Mouse (Mus musculus): ENCODE results near the gene Dtnbp1. TPM values are rescaled to one million over a fixed set of nuclear protein-coding genes. Genes with fewer than 3 reads are reported as not detected.

Dtnbp1 gene
- total RNA-seq, 1 experiment from 2014 or later = 26.4 TPM

DNA sequence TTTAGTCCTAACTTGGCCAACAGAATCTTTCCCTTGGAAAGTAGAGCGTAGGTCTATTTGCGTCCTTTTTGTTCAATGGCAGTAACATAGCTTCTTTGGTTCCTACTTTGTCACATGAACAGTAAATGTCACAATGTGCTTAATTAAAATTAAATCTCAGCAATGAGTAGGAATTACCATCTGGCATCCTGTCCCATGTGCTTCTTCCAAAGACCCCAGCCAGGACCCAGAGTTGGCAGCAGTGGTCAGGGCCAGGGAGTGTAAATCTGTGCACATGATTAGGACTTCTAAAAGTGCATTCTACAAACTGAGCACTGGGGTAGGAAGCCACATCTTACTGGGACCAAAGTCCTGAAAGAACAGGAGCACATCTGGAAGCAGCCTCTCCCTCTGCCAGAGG, 83.7 kb downstream of the Dtnbp1 start:
- ATAC-seq (ENCODE audit: extremely low read depth, insufficient number of reproducible peaks, low FRiP score, poor library complexity, severe bottlenecking) = no peak

DNA sequence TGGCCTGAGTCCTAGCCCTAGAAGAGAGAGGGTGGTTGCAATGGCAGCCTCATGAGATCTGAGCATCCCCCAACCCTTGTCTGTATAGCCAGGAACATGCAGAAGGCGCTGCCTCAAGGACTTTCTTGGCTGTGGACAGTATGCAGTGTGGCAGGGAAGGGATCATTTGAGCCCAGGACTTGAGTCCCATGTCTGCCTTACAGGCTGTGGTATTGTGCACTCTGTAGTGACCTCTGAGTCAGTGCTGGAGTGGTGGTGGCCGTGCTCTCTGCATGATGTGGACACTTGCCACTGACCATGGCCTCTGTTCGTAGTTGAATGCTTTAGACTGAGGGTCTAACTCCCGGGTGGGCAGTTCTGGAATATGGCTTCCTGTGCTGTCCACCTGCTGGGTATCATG, 84.7 kb downstream of the Dtnbp1 start:
- no peak for ATAC-seq (ENCODE audit: extremely low read depth, insufficient number of reproducible peaks, low FRiP score, poor library complexity, severe bottlenecking)

DNA sequence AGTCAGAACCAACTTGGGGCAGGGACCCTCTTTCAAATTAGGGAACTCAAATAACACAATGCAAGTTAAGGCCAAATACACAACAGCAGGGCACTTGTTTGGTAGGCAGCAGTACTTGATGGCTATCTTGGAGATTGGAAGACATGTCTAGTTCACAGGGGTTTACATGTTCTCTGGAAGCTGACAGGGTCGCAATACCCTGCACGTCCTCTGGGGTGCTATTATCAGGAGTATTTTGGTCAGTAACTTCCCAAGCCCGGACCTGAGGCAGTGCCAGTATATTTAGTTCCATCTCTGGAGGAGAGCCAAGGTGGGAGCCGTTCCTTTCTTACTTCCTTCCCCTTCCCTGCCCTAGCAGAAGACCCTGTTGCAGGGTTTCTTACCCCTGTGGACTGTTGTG, 86.0 kb downstream of the Dtnbp1 start:
- 0 out of 2 replicates have a peak, but pooled peaks have one; percentile 28 for ATAC-seq (ENCODE audit: extremely low read depth, insufficient number of reproducible peaks, low FRiP score, poor library complexity, severe bottlenecking)

DNA sequence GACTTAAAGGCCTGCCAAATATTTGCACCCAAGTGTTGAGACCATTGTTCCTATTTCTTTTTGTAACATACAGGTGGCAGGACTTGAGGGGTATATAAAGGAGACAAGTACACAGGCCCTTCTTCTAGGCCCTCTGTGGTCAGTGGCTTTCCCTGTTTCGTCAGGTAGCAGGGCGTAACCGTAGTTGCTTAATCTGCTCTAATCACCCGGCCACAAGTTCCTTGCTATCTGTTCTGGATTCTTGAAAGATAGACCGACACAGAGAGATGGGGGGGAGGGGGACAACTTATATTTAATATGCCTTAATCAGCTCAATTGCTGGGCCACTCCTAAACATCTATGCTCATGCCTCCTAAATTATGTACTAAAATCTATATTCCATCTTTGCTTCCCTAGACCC, 86.6 kb downstream of the Dtnbp1 start:
- no peak for ATAC-seq (ENCODE audit: extremely low read depth, insufficient number of reproducible peaks, low FRiP score, poor library complexity, severe bottlenecking)

DNA sequence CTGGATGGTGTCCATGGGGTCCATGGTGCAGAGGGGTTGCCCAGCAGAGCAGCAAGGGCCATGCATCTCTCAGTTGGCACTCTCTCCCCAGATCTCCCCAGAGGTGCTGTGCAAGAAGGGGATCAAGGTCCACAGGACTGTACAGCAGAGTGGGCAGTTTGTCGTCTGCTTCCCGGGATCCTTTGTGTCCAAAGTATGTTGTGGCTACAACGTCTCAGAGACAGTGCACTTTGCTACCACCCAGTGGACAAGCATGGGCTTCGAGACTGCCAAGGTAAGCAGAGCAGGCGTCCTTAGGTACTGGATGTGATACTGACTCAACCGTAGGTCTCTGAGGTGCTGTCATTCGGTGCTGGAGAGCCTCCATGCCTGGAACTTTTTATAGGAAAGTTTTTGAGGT, 88.4 kb downstream of the Dtnbp1 start:
- no peak for ATAC-seq (ENCODE audit: extremely low read depth, insufficient number of reproducible peaks, low FRiP score, poor library complexity, severe bottlenecking)

DNA sequence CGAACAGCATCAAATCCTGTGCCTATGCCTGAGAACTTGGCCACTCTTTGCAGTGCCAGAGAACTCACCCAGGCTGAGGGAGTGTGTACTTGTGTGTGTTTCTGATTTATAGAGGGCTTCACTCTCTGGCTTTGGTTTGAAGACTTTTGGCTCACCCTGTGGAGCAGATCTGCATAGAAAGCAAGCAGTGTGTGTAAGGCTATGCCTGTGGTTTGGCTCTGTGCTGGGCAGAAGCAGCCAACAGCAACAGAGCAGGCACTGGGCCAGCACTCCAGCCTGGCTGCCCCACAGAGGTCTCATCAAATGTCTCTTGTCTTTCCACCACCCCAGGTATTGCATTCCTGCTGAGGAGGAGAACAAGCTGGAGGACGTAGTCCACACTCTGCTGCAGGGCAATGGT, 89.1 kb downstream of the Dtnbp1 start:
- no peak for ATAC-seq (ENCODE audit: extremely low read depth, insufficient number of reproducible peaks, low FRiP score, poor library complexity, severe bottlenecking)

DNA sequence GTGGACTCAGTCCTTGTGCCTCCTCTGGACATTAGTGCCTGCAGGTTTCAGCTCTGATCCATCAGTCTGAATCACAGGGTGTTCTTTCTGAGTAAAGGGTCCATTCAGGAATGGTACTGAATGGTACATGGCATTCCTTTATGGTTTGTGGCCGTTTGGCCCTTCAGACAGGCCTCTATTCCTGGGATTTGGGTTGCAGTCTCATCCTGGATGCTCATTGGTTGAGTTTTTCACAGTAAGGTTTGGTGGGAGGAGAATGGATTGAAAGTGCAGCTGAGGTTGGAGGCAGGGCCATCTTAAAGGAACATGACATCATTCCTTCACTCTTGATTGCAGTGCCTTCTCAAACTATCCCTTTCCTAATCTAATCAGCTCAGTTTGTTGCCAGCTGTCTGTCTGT, 93.2 kb downstream of the Dtnbp1 start:
- no peak for ATAC-seq (ENCODE audit: extremely low read depth, insufficient number of reproducible peaks, low FRiP score, poor library complexity, severe bottlenecking)

DNA sequence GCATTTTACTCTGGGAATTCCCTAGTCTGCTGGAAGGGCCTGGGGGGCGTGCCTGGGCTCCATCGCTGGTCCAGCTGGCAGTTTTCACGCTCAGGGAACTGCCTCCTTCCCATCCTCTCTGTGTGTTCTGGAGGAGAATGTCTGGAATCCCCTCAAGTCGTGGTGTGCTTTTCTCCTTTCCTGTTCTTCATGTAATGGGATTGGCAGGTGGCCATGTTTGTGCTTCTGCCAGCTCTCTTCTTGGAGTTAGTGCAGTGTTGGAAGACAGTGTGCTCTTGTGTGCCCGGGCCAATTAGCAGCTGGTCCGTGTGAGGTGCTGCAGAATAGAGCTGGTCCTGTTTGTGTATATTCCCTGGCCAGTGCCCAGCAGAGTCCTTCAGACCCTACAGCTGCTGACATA, 94.2 kb downstream of the Dtnbp1 start:
- ATAC-seq (ENCODE audit: extremely low read depth, insufficient number of reproducible peaks, low FRiP score, poor library complexity, severe bottlenecking) = no peak

DNA sequence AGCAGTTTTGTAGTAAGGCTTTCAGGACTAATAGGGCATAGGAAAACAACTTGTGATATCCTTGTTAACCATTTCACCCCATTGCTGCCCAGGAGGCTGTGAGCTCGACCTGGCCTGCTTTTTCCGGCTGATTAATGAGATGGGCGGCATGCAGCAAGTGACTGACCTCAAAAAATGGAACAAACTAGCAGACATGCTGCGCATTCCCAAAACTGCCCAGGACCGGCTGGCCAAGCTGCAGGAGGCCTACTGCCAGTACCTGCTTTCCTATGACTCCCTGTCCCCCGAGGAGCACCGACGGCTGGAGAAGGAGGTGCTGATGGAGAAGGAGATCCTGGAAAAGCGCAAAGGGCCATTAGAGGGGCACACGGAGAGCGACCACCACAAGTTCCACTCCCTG, 95.8 kb downstream of the Dtnbp1 start:
- ATAC-seq (ENCODE audit: extremely low read depth, insufficient number of reproducible peaks, low FRiP score, poor library complexity, severe bottlenecking) = no peak

DNA sequence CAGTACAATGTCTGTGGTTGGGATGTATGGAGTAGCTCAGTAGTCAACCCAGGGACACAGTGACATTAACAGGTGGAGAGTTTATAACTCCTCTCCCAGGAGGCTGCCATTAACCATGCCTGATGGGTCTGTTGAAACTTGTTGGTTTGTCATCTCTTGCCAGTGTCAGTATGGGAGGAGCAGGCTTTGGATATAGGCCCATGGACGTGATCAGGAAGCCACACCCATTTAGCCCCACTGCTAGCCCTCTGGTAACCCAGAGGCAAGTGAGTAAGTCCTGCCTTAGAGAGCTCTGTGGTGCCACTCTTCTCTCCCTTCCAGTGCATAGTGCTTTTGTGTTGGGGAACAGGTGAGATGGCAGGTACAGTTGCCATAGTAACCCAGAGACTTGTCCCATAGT, 97.7 kb downstream of the Dtnbp1 start:
- ATAC-seq (ENCODE audit: extremely low read depth, insufficient number of reproducible peaks, low FRiP score, poor library complexity, severe bottlenecking) = no peak

DNA sequence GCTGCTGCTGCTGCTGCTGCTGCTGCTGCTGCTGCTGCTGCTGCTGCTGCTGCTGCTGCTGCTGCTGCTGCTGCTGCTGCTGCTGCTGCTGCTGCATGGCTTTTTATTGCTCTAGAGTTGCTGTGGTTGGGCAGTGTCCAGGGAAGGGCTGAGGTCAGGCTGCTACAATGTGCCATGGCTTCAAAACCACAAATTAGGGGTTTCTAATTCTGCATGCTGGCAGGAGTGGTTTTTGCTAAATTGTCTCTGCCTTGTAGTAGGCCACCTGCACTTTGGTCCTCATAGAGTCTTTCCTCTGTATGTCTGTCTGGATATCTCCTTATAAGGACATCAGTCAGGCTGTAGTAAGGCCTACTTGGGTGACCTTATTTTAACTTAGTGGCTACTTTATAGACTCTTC, 98.5 kb downstream of the Dtnbp1 start:
- ATAC-seq (ENCODE audit: extremely low read depth, insufficient number of reproducible peaks, low FRiP score, poor library complexity, severe bottlenecking) = no peak

DNA sequence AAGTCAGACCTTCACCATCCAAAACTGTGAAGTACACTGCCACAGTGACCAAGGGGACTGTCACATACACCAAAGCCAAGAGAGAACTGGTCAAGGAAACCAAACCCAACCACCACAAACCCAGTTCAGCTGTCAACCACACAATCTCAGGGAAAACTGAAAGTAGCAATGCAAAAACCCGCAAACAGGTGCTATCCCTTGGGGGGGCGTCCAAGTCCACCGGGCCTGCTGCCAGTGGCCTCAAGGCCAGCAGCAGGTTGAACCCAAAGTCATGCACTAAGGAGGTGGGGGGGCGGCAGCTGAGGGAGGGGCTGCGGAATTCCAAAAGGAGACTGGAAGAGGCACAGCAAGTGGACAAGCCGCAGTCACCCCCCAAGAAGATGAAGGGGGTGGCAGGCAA, 99.6 kb downstream of the Dtnbp1 start:
- no peak for ATAC-seq (ENCODE audit: extremely low read depth, insufficient number of reproducible peaks, low FRiP score, poor library complexity, severe bottlenecking)

DNA sequence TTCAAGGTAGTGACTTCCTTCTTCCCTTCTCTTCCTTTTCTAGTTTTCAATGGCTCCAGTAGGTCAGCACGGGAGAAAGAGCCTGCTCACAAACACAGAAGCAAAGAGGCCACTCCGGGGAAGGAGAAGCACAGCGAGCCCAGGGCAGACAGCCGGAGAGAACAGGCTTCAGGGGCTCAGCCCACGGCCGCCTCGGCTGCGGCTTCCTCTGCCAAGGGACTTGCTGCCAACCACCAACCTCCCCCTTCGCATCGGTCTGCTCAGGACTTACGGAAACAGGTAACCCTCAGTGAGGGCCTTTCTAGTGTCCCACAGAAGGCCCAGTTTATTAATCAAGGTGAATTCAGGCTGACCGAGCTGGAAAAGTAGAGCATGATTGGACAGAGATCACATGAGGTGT, 105.7 kb downstream of the Dtnbp1 start:
- no peak for ATAC-seq (ENCODE audit: extremely low read depth, insufficient number of reproducible peaks, low FRiP score, poor library complexity, severe bottlenecking)

DNA sequence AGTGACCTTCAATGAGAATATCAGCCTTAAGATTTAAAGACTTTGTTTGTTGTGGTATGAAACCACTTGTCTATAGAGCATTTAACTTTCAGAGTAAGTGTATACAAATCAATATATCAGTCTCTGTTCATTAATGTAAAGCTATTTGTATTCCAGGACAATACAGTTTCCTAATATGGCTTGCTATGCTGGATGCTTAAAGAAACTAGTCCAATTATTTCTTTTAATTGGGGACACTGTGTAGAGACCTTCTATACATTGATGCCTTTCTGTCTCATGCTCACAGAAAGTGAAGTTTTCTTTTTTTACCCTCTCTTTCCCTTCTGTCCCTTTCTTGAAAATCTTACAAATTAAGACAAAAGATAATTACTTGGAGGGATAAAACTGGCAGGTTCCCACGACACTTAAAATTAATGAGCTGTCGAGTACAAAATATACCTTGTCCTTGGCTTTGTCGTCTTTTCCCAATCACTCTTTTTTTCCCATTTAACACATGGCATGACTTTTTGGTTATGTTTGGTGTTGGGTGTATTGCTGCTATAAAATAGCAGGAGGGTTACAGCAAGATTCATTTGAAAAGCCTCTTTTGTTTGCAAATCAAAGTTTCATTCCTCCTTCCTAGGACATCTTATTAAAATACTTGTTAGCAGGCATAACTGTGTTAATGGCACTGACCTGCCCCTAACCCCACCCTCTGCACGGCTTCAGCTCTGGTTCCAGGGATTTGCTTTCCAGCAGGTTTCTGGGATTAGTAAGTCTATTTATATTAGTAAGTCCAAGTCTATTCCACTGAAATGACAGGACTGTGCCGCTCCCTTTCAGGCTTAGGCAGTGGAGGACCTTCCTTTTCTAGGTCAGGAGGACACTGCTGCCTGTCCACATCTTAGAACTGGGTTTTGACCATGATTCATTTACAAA, 109.9 kb downstream of the Dtnbp1 start:
- no peak for ATAC-seq (ENCODE audit: extremely low read depth, insufficient number of reproducible peaks, low FRiP score, poor library complexity, severe bottlenecking)

DNA sequence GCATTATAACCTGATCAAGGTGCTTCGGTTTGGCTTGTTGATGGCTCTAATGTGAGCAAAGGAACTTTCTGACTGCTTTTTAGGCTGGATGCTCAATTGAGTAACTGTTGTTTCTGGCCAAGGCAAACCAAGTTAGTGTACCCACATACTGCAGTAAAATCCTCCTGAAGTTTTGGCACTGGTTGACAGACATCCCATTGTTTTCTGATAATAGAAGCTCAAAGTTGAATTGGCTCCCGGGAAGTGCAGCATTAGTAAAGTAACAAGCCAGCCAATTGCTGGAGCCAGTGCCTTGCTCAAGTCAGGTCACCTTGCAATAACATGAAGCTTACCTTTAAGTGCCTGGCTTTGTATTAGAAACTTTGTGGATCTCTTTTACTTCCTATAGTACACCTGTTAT, 111.3 kb downstream of the Dtnbp1 start:
- no peak for ATAC-seq (ENCODE audit: extremely low read depth, insufficient number of reproducible peaks, low FRiP score, poor library complexity, severe bottlenecking)

DNA sequence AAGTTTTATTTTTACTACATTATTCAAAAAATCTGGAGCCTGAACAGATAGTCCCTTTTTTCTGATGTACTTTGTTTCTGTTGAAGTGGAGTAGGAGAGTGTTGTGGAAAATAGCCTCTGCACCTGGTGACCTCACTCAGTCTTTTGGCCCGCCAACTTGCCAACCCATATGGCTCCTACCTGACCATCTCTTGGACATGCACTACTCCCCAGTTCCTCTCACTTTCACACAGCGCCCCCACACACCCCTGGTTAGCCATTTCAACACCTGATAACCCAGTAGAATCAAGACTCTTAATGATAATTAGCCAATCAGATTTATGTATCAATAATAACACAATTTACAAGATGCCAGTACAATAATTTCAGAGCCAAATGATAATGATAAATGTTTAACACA, 115.7 kb downstream of the Dtnbp1 start:
- no peak for ATAC-seq (ENCODE audit: extremely low read depth, insufficient number of reproducible peaks, low FRiP score, poor library complexity, severe bottlenecking)

DNA sequence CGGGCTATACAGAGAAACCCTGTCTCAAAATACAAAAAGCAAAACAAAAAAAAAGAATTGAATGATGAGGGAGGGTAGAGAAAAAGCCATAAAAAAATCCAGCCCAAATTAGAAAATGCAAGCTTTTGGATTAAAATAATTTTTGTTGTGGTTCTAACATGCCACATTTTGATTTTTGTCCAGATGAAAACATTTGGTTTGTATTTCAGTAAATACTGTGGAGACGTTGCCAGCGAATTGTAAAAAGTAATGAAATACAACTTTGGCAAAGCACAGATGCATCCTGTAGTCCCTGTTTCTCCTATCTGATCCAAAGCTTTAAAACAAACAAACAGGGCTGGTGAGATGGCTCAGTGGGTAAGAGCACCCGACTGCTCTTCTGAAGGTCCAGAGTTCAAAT, 120.9 kb downstream of the Dtnbp1 start:
- ATAC-seq (ENCODE audit: extremely low read depth, insufficient number of reproducible peaks, low FRiP score, poor library complexity, severe bottlenecking) = no peak

DNA sequence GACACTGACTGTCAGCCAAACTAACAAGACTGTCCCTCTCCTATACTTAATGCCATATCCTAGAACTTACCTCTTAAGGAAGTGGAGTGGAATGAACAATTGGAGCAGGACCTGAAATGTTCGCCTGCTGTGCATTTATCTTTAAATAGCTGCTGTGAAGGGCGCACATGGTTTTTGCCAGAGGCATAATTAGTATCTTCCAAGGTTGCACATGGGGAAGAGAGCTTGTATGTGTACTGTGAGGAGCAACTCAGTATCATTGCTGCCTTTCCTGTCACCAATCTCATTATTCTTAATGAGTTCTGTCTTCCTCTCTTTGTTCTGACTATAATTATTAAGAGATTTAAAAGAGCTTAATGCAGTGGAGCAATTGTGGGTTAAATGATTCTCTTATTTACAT, 125.1 kb downstream of the Dtnbp1 start:
- ATAC-seq (ENCODE audit: extremely low read depth, insufficient number of reproducible peaks, low FRiP score, poor library complexity, severe bottlenecking) = no peak
